ENCODE assay signal across 8 mouse cellular contexts in genomic region chr2:90745053-90745678, GRCm38 (mm10). TPM values are rescaled to one million over a fixed set of nuclear protein-coding genes. Genes with fewer than 3 reads are reported as not detected.
DNase-seq lines count a peak whose midpoint lies in the region; ATAC-seq and TF ChIP-seq lines count a peak whose summit lies in the region.

TSS of gene Fnbp4 (plus strand) at chr2:90745370.

- peak; percentile 89 for TF ChIP-seq POLR2A in bone marrow, adult 2 months (IDR thresholded peaks at IDR 0.05; ENCODE audit: borderline replicate concordance, control insufficient read depth, low read depth, low read length)
- peak; percentile 65; the same call in 1 of the 2 replicates for TF ChIP-seq POLR2A in limb, embryonic 14.5 days (IDR thresholded peaks at IDR 0.05; ENCODE audit: borderline replicate concordance, extremely low read depth, insufficient read depth, insufficient read length)

- H3K9ac ChIP-seq in embryonic facial prominence, embryonic 15.5 days = peak within 1 kb of the TSS; percentile 98
- H3K9ac ChIP-seq in limb, embryonic 14.5 days (ENCODE audit: low read depth, low read length, severe bottlenecking) = peak within 1 kb of the TSS; percentile 98
- H3K9ac ChIP-seq in midbrain, postnatal 0 days (replicated peaks; ENCODE audit: low read length, poor library complexity, severe bottlenecking) = peak within 1 kb of the TSS; percentile 83

- peak; percentile 100 for DNase-seq in 416B (ENCODE audit: low read depth)
- DNase-seq in heart, adult 8-10 months (ENCODE audit: low spot score) = peak; percentile 99
- DNase-seq in kidney, adult 9 months = peak; percentile 100
- peak; percentile 99 for DNase-seq in limb, embryonic 14.5 days (ENCODE audit: low spot score)
- peak; percentile 100 for DNase-seq in midbrain, postnatal 0 days (ENCODE audit: low spot score)
- DNase-seq in spleen, postnatal 14 days (ENCODE audit: low spot score in 2 of 2) = peak; percentile 93 to 95

- peaks cover 10% of the 10 kb centered on the region; the same call in 1 of the 2 replicates for H3K36me3 ChIP-seq in embryonic facial prominence, embryonic 15.5 days
- peaks cover 13% of the 10 kb centered on the region for H3K36me3 ChIP-seq in limb, embryonic 14.5 days (ENCODE audit: control insufficient read depth, insufficient read depth, low read length)
- peaks cover 2% of the 10 kb centered on the region; the same call in 1 of the 2 replicates for H3K36me3 ChIP-seq in midbrain, postnatal 0 days (ENCODE audit: insufficient read depth, low read length)

- peak within 1 kb of the TSS; percentile 97 for H3K27ac ChIP-seq in bone marrow, adult 2 months (ENCODE audit: control insufficient read depth, insufficient read depth, low read depth, low read length, poor library complexity)
- peak within 1 kb of the TSS; percentile 97 for H3K27ac ChIP-seq in embryonic facial prominence, embryonic 15.5 days (replicated peaks)
- H3K27ac ChIP-seq in limb, embryonic 14.5 days (replicated peaks; ENCODE audit: low read depth, low read length) = peak within 1 kb of the TSS; percentile 98
- peak within 1 kb of the TSS; percentile 96 for H3K27ac ChIP-seq in midbrain, postnatal 0 days (ENCODE audit: low read depth, low read length)

- H3K9me3 ChIP-seq in embryonic facial prominence, embryonic 15.5 days (replicated peaks) = no peaks in the 10 kb centered on the region
- no peaks in the 10 kb centered on the region for H3K9me3 ChIP-seq in limb, embryonic 14.5 days (ENCODE audit: control insufficient read depth, low read length)
- H3K9me3 ChIP-seq in midbrain, postnatal 0 days (ENCODE audit: low read length) = no peaks in the 10 kb centered on the region

- H3K27me3 ChIP-seq in embryonic facial prominence, embryonic 15.5 days = no peaks in the 10 kb centered on the region
- H3K27me3 ChIP-seq in limb, embryonic 14.5 days (ENCODE audit: control insufficient read depth, insufficient read depth, low read length) = no peaks in the 10 kb centered on the region
- H3K27me3 ChIP-seq in midbrain, postnatal 0 days (ENCODE audit: insufficient read depth, low read length) = no peaks in the 10 kb centered on the region

- under 1% methylated on average over 44 of the region's 44 CpGs for WGBS in bone marrow, adult 2 months
- WGBS in embryonic facial prominence, embryonic 15.5 days = under 1% methylated on average over 42 of the region's 44 CpGs
- under 1% methylated on average over 39 of the region's 44 CpGs for WGBS in limb, embryonic 14.5 days
- under 1% methylated on average over 41 of the region's 44 CpGs for WGBS in midbrain, postnatal 0 days

- TF ChIP-seq CTCF in bone marrow, adult 2 months (IDR thresholded peaks at IDR 0.05; ENCODE audit: control insufficient read depth, insufficient read depth, low read length) = no peak
- TF ChIP-seq CTCF in midbrain, postnatal 0 days (IDR thresholded peaks at IDR 0.05) = peak; percentile 28

- peak within 1 kb of the TSS; percentile 99 for H3K4me3 ChIP-seq in bone marrow, adult 2 months (replicated peaks; ENCODE audit: control insufficient read depth, low read depth, low read length)
- H3K4me3 ChIP-seq in embryonic facial prominence, embryonic 15.5 days (replicated peaks) = peak within 1 kb of the TSS; percentile 99
- peak within 1 kb of the TSS; percentile 94 for H3K4me3 ChIP-seq in limb, embryonic 14.5 days (replicated peaks; ENCODE audit: low read length)
- H3K4me3 ChIP-seq in midbrain, postnatal 0 days (ENCODE audit: low read depth, low read length) = peak within 1 kb of the TSS; percentile 59

- H3K4me2 ChIP-seq in embryonic facial prominence, embryonic 15.5 days (replicated peaks) = peak within 1 kb of the TSS; percentile 71
- peak within 1 kb of the TSS; percentile 78 for H3K4me2 ChIP-seq in limb, embryonic 14.5 days (replicated peaks; ENCODE audit: low read depth, low read length, severe bottlenecking)
- H3K4me2 ChIP-seq in midbrain, postnatal 0 days (ENCODE audit: low read depth, low read length, poor library complexity, severe bottlenecking) = peak within 1 kb of the TSS; percentile 67

- peaks cover 2% of the 10 kb centered on the region; the same call in 1 of the 2 replicates for H3K4me1 ChIP-seq in bone marrow, adult 2 months (ENCODE audit: control insufficient read depth, insufficient read depth, low read length)
- H3K4me1 ChIP-seq in embryonic facial prominence, embryonic 15.5 days = peaks cover 27% of the 10 kb centered on the region
- H3K4me1 ChIP-seq in limb, embryonic 14.5 days (ENCODE audit: control insufficient read depth, insufficient read depth, low read length) = peaks cover 5% of the 10 kb centered on the region
- H3K4me1 ChIP-seq in midbrain, postnatal 0 days (ENCODE audit: insufficient read depth, low read length) = peaks cover 2% of the 10 kb centered on the region; the same call in 1 of the 2 replicates

- peak; percentile 99 for ATAC-seq in embryonic facial prominence, embryonic 15.5 days (ENCODE audit: insufficient number of reproducible peaks, low FRiP score, low TSS enrichment, low read depth)
- ATAC-seq in limb, embryonic 14.5 days (ENCODE audit: low FRiP score, low read depth) = peak; percentile 98
- peak; percentile 99 for ATAC-seq in midbrain, postnatal 0 days (ENCODE audit: low FRiP score)

RNA-seq across cellular contexts. Expression of gene Fnbp4, which starts in this region (rescaled TPM):
- polyA plus RNA-seq in bone marrow, adult 2 months (2011; ENCODE audit: insufficient read depth, insufficient read length, low replicate concordance, missing spikeins) = 55.2 and 86.8 TPM in 2 replicates
- polyA plus RNA-seq in embryonic facial prominence, embryonic 15.5 days (2015; fragmentation: Nextera tagmentation; extraction: Ambion mirVana) = 92.9 and 108 TPM in 2 replicates
- total RNA-seq in heart, adult 8-10 months (2022) = 10 to 100 TPM; 11.1 to 18.2 (median 14.5) TPM
- 110 and 115 TPM in 2 replicates for polyA plus RNA-seq in limb, embryonic 14.5 days (2012; rRNA removed)
- 79.5 and 102 TPM in 2 replicates for polyA plus RNA-seq in limb, embryonic 14.5 days (2014; fragmentation: Nextera tagmentation; extraction: Ambion mirVana)
- total RNA-seq in midbrain, postnatal 0 days (2014; rRNA removed) = 71.0 and 82.1 TPM in 2 replicates
- 50.4 and 60.3 TPM in 2 replicates for polyA plus RNA-seq in midbrain, postnatal 0 days (2015; fragmentation: Nextera tagmentation; extraction: Ambion mirVana)

Comparison
In these comparisons a context has a peak if more than half of its experiments do, and no peak if none do; other contexts are left out.
1. Peak in every context shown above with its lines: DNase-seq, ATAC-seq, H3K4me3 ChIP-seq and H3K27ac ChIP-seq.